Mouse (Mus musculus) embryonic facial prominence, embryonic 13.5 days (tissue): ENCODE measurements around the gene Atmin. TPM values are rescaled to one million over a fixed set of nuclear protein-coding genes. Genes with fewer than 3 reads are reported as not detected.
A peak's percentile ranks its signal among the peaks of the same experiment; 100 is the strongest.

ENCODE experiments used
- ATAC-seq: fragments of 200-750 bp; cut with Nextera tagmentation; 2 replicates; pipeline ENCODE4 v1.8.0; 2017; ENCODE audit warnings: low read depth; ENCODE audit not compliant: insufficient number of reproducible peaks, insufficient read depth, low FRiP score, low TSS enrichment
- H3K27ac ChIP-seq: fragments of 300-500 bp; sonication (generic); 2 replicates; pipeline ENCODE4 v1.5.1; 2015; ENCODE audit warnings: moderate library complexity, mild to moderate bottlenecking, inconsistent platforms
- H3K27me3 ChIP-seq: fragments of 300-500 bp; sonication (generic); 2 replicates; pipeline ENCODE4 v1.6.1; 2015; ENCODE audit warnings: mild to moderate bottlenecking, inconsistent platforms
- H3K36me3 ChIP-seq: fragments of 300-500 bp; sonication (generic); 2 replicates; pipeline ENCODE4 v1.6.1; 2015; ENCODE audit warnings: mild to moderate bottlenecking, inconsistent platforms
- H3K4me1 ChIP-seq: fragments of 300-500 bp; sonication (generic); 2 replicates; pipeline ENCODE4 v1.6.1; 2015; ENCODE audit warnings: inconsistent platforms
- H3K4me2 ChIP-seq: fragments of 300-500 bp; sonication (generic); 2 replicates; pipeline ENCODE4 v1.6.1; 2015; ENCODE audit warnings: moderate library complexity, mild to moderate bottlenecking, inconsistent platforms
- H3K4me3 ChIP-seq: fragments of 300-500 bp; sonication (generic); 2 replicates; pipeline ENCODE4 v1.5.1; 2015; ENCODE audit warnings: mild to moderate bottlenecking, inconsistent platforms
- H3K9ac ChIP-seq: fragments of 300-500 bp; sonication (generic); 2 replicates; pipeline ENCODE4 v1.6.1; 2015; ENCODE audit warnings: mild to moderate bottlenecking, inconsistent platforms
- H3K9me3 ChIP-seq: fragments of 300-500 bp; sonication (generic); 2 replicates; pipeline ENCODE4 v1.6.1; 2016; ENCODE audit warnings: inconsistent platforms
- WGBS: fragments of 180-500 bp; shearing (Covaris S2); methylation state at CpG from one replicate; pipeline ENCODE4 v1.1.7; 2015; ENCODE audit warnings: mixed read lengths; 5-methylcytosine and 5-hydroxymethylcytosine counted together
- polyA plus RNA-seq: library from polyadenylated mRNA; unstranded; fragments of >200 nt; fragmentation: Nextera tagmentation; extraction: Ambion mirVana; gene quantifications from 2 replicates; pipeline ENCODE4 v1.2.1, GENCODE M21; 2015

Atmin gene
- polyA plus RNA-seq, 1 experiment from 2014 or later, result 9.0 TPM

DNA sequence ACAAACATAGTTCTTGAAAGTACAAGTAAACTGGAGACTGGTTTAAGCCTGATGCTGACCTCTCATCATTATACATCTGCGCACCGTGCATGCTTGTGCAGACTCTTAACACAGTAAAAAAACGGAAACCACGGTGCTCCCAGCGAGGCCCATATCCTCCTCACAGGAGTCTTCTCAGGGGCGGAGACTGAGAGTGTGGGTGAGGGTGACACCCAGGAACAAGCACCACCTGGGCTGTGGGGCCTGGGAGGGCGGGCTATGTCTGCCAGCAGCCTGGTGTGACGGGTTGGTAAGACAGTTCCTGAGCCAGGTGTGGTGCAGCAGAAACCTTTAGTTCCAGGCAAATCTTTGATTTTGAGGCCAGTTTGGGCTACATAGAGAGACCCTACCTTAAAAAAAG lies 9.2 kb downstream of the Atmin start:
- Histone ChIP-seq H3K36me3 (peaks cover 44% of the 10 kb centered on the region), H3K4me3 (no peak overlapping the region), H3K4me2 (no peak overlapping the region), H3K9ac (no peak overlapping the region), H3K4me1 (peaks cover 13% of the 10 kb centered on the region), H3K27ac (no peak overlapping the region), H3K9me3 (no peaks in the 10 kb centered on the region), H3K27me3 (no peaks in the 10 kb centered on the region)
- WGBS, result 90% methylated on average over 8 of the region's 8 CpGs
- no peak for ATAC-seq

DNA sequence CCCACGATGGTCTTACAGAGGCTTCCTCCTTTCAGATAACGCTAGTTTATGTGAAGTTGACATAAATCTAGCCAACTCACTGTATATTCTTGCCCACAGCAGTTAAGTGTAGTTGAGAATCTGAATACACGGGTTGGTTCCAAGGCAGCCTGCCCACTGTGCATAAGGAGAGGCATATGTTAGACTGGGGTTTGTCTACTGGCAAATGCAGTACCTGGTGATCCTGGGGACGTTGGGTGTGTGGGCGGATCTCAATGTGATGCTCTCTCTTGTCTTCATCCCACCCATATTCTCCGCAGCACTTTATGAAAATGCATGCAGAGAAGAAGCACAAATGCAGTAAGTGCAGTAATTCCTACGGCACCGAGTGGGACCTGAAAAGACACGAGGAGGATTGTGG lies 11.2 kb downstream of the Atmin start:
- Histone ChIP-seq H3K27me3 (no peaks in the 10 kb centered on the region), H3K36me3 (peaks cover 60% of the 10 kb centered on the region), H3K27ac (no peak overlapping the region), H3K4me3 (no peak overlapping the region), H3K9ac (no peak overlapping the region), H3K4me2 (no peak overlapping the region), H3K4me1 (peaks cover 13% of the 10 kb centered on the region), H3K9me3 (no peaks in the 10 kb centered on the region)
- ATAC-seq, result no peak
- WGBS, result 96% methylated on average over 9 of the region's 9 CpGs

DNA sequence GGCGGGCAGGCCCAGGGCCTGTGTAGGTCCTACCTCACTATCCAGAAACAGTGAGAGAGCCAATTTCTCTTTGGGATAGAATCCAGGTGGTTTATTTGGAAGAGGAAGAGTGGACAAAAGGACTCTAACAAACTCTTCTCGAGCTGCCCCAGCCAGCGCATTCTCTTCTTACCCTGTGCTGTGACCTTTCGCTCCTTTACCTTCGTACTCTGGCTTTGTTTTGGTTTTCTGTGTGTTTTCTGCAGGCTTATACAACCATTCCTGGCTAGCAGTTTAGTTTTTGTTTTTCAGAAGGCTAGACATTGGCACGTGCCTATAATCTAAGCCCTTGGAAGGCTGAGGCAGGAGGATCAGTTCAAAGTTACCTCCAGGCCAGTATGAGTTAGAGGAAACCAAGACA lies 26.3 kb downstream of the Atmin start:
- Histone ChIP-seq H3K4me1 (no peaks in the 10 kb centered on the region), H3K4me3 (no peak overlapping the region), H3K27me3 (no peaks in the 10 kb centered on the region), H3K27ac (no peak overlapping the region), H3K9me3 (no peaks in the 10 kb centered on the region), H3K9ac (no peak overlapping the region), H3K36me3 (no peaks in the 10 kb centered on the region), H3K4me2 (no peak overlapping the region)
- ATAC-seq, result no peak
- WGBS, result 79% methylated on average over 6 of the region's 6 CpGs

DNA sequence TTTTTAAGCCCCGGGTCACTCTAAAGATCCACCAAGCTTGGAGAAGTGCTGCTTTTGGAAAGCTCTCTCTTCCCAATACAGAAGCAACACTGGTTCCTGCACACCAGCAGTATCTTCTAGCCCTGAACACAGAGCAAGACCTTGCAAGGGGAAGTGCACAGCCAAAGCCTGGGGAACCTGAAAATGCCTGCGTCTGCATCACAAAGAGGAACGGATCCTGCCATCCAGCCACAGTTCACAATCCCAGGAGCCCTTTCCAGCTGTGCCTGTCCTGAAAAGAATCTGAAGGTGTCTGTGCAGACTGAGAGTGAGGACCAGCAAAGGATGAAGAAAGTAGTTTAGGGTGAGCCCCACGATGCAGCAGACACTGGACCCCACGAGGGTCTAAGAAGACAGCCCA lies 31.9 kb downstream of the Atmin start:
- H3K4me3 ChIP-seq, result no peak overlapping the region
- H3K9ac ChIP-seq, result peak overlapping the region; percentile 21; the same call in 1 of the 2 replicates
- peaks cover 23% of the 10 kb centered on the region for H3K4me1 ChIP-seq
- H3K27me3 ChIP-seq, result no peaks in the 10 kb centered on the region
- H3K36me3 ChIP-seq, result no peaks in the 10 kb centered on the region
- H3K4me2 ChIP-seq, result 0 out of 2 replicates have a peak overlapping the region, but pooled peaks have one; percentile 7
- no peaks in the 10 kb centered on the region for H3K9me3 ChIP-seq
- H3K27ac ChIP-seq, result no peak overlapping the region
- WGBS, result 32% methylated on average over 5 of the region's 5 CpGs
- no peak for ATAC-seq

DNA sequence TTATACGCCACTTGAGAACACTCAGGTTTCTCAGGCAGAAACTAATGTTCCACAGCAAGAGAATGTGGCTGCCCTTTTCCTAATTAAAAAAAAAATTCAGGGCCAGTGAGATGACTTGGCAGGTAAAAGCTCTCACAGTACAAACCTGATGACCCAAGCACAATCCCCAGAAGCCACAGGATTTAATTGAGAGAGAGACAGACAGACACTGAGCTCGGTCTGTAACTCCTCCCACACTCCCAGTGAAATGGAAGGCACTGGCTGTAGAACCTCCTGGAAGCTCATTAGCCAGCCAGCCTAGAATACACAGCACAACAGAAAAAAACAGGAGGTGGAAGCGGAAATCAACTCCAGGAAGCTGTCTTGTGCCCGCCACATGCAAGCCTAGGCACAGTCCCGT lies 32.4 kb downstream of the Atmin start:
- no peaks in the 10 kb centered on the region for H3K9me3 ChIP-seq
- no peak overlapping the region for H3K27ac ChIP-seq
- 0 out of 2 replicates have a peak overlapping the region, but pooled peaks have one; percentile 7 for H3K4me2 ChIP-seq
- H3K4me1 ChIP-seq, result peaks cover 24% of the 10 kb centered on the region
- WGBS, result 51% methylated on average over 5 of the region's 5 CpGs
- H3K36me3 ChIP-seq, result no peaks in the 10 kb centered on the region
- no peak for ATAC-seq
- H3K27me3 ChIP-seq, result no peaks in the 10 kb centered on the region
- no peak overlapping the region for H3K4me3 ChIP-seq
- H3K9ac ChIP-seq, result no peak overlapping the region

DNA sequence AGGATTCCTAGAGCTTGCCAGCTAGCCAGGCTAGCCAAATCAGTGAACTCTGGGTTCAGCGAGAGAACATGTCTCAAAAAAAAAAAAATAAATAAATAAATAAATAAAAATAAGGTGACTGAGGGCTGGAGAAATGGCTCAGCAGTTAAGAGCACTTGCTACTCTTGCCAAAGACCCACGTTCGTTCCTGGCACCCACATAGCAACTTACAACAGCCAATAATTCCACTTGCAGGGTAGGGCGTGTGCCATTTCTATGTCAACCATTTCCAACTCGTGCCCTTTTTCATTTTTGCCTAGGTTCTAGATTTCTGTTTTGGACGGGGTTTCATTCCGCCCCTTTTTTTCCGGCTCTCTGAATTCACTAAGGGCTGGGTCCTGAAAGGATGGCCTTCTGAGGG lies 34.9 kb downstream of the Atmin start:
- Histone ChIP-seq H3K4me3 (peak overlapping the region; percentile 73), H3K9me3 (no peaks in the 10 kb centered on the region), H3K9ac (peak overlapping the region; percentile 59), H3K4me2 (peak overlapping the region; percentile 77), H3K4me1 (peaks cover 24% of the 10 kb centered on the region), H3K27me3 (no peaks in the 10 kb centered on the region), H3K36me3 (peaks cover 13% of the 10 kb centered on the region), H3K27ac (no peak overlapping the region)
- ATAC-seq, result no peak
- WGBS, result 31% methylated on average over 8 of the region's 8 CpGs

DNA sequence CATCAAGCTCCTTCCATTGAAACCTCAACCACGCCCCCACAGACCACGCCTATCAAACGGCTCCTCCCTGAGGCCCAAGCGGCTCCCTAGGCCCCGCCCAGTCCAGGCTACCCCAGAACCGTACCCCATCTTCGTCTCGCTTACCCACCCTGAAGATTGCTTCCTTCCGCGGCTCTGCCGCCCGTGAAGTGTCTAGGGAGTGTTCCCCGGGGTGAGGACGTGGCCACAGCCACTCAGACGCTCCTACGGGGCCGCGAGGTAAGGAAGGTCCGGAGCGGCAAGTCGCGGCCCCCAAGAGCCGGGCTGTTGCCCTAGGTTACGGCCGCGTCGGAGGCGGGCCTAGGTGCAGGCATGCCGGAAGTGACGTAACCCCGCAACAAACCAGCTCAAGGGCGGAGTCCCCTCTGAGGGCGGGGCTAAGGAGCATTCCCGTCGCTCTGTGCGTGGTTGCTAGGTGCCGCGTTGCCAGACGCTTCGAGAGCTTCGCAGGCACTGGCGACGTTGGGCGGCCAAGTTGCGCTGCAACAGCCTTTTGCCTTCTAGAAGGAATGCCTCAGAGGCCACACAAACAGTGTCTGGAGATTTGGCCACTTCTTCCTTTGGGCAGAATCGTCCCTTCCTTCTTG lies 35.6 kb downstream of the Atmin start, which contains the start of gene 1700030J22Rik:
Gene 1700030J22Rik (minus strand): TSS at position 329 of the 626 bp plus-strand sequence.
- ATAC-seq, result peak; percentile 99
- Histone ChIP-seq H3K9ac (peak within 1 kb of the TSS; percentile 60), H3K4me1 (peaks cover 24% of the 10 kb centered on the region), H3K9me3 (no peaks in the 10 kb centered on the region), H3K27me3 (no peaks in the 10 kb centered on the region), H3K4me3 (peak within 1 kb of the TSS; percentile 73), H3K36me3 (peaks cover 20% of the 10 kb centered on the region), H3K27ac (0 out of 2 replicates have a peak within 1 kb of the TSS, but pooled peaks have one; percentile 22), H3K4me2 (peak within 1 kb of the TSS; percentile 77)
- WGBS, result under 1% methylated on average over 46 of the region's 46 CpGs

DNA sequence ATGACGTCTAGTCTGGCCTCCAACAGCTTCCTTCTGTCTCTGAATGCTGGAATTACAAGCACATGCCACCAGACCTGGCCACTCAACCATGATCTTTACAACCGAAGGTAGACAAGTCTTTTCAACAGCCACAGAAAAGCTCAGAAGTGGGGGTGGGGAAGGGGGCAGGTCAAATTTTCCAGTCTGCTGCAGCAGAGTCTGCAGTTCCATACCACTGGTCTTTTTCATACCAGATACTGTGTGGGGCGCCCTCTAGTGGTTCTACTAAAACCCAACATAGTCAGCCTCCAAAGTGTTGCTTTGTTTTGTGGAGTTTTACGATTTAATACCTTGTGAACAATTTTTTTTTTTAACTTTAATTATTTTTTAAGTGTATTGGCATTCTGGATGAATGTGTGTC lies 36.9 kb downstream of the Atmin start:
- no peaks in the 10 kb centered on the region for H3K9me3 ChIP-seq
- WGBS, result 18% methylated on average over 4 of the region's 4 CpGs
- no peaks in the 10 kb centered on the region for H3K27me3 ChIP-seq
- no peak overlapping the region for H3K4me2 ChIP-seq
- H3K36me3 ChIP-seq, result peaks cover 24% of the 10 kb centered on the region
- H3K9ac ChIP-seq, result no peak overlapping the region
- peaks cover 22% of the 10 kb centered on the region for H3K4me1 ChIP-seq
- no peak overlapping the region for H3K4me3 ChIP-seq
- H3K27ac ChIP-seq, result no peak overlapping the region
- ATAC-seq, result no peak

DNA sequence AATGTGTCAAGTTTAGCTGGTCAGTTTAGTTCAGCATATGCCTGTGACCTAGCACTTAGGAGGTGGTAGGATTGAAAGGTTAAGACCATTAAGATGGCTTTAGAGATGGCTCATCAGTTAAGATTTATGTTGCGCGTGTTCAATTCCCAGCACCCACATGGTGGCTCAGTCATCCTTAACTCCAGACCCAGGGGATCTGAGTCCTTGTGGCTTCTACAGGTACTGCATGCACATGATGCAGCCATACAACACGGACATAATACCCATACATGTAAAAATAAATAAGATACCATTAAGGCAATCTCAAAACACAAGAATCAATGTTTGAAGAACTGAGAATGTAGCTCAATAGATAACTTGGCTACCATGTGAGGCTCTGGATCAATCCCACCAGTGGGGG lies 46.6 kb downstream of the Atmin start:
- Histone ChIP-seq H3K27ac (no peak overlapping the region), H3K9ac (no peak overlapping the region), H3K4me2 (no peak overlapping the region), H3K9me3 (no peaks in the 10 kb centered on the region), H3K36me3 (peaks cover 26% of the 10 kb centered on the region), H3K27me3 (no peaks in the 10 kb centered on the region), H3K4me1 (peaks cover 10% of the 10 kb centered on the region), H3K4me3 (no peak overlapping the region)
- ATAC-seq, result no peak
- 96% methylated on average over 3 of the region's 3 CpGs for WGBS

DNA sequence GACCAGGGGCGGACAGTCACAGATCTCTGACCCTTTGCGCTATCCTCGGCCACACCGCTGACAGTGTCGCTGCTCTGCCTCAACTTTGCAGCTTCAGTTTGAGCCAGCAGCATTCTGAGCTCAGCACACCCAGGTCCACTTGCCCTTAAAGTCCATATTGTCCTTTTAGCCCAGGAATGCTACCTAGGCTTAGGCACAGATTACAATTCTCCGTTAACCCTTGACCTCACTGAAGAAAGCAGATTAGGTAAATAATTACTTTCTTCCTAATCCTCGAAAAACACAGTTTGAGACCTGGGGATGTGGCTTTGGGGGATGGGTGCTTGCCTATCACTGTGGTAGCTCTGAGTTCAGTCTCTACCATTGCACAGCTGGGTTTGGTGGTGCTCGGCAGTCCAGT lies 48.0 kb downstream of the Atmin start:
- no peak for ATAC-seq
- Histone ChIP-seq H3K4me2 (no peak overlapping the region), H3K9me3 (no peaks in the 10 kb centered on the region), H3K4me1 (peaks cover 10% of the 10 kb centered on the region), H3K36me3 (peaks cover 16% of the 10 kb centered on the region), H3K9ac (no peak overlapping the region), H3K27me3 (peaks cover 5% of the 10 kb centered on the region; the same call in 1 of the 2 replicates), H3K27ac (no peak overlapping the region), H3K4me3 (no peak overlapping the region)
- WGBS, result 85% methylated on average over 8 of the region's 8 CpGs

DNA sequence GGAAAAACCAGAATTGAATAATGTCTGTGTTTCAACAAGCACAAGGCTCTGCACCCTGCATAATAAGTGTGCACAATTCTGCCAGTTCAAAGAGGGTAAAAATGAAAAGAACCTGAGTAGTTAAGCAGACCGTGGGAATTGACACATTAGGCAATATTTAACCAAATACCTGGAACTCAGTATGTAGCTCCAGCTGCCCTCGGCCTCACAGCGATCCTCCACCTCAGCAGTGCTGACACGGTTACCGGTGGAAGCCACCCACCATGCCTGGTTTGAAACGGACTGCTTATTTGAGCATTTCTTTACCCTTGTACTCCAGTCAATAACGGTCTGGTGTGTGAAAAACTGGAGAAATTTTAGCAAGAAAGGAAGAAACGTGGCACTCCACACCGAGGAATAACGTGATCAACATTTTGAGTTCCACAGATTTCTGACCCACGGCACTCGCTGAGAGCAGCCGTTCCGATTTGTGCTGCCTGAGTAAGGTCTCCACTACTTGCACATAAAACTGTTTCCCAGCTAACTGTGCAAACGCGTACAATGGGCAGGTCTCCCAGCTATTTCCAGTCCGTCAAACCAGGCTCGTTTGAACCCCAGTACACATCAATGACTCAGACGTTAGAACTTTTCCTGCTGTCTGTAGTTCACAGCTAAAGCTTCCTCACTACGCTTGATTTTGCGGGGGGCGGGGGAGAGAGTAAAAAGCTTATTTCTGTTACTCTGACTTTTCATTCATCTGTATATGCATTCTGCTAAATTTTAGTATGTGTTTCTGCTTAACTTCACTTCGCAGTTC lies 49.2 kb downstream of the Atmin start:
- no peak overlapping the region for H3K27ac ChIP-seq
- WGBS, result 8% methylated on average over 23 of the region's 23 CpGs

More for the DNA sequence above, 49.2 kb downstream of the Atmin start:
- H3K9me3 ChIP-seq, result no peaks in the 10 kb centered on the region
- H3K4me3 ChIP-seq, result peak overlapping the region; percentile 75
- ATAC-seq, result no peak
- H3K4me2 ChIP-seq, result peak overlapping the region; percentile 91
- peaks cover 7% of the 10 kb centered on the region; the same call in 1 of the 2 replicates for H3K36me3 ChIP-seq
- H3K4me1 ChIP-seq, result peaks cover 10% of the 10 kb centered on the region
- peaks cover 5% of the 10 kb centered on the region; the same call in 1 of the 2 replicates for H3K27me3 ChIP-seq
- peak overlapping the region; percentile 79 for H3K9ac ChIP-seq
